Mouse (Mus musculus): ENCODE measurements around the gene Dnah6.

The Dnah6 gene

DNA sequence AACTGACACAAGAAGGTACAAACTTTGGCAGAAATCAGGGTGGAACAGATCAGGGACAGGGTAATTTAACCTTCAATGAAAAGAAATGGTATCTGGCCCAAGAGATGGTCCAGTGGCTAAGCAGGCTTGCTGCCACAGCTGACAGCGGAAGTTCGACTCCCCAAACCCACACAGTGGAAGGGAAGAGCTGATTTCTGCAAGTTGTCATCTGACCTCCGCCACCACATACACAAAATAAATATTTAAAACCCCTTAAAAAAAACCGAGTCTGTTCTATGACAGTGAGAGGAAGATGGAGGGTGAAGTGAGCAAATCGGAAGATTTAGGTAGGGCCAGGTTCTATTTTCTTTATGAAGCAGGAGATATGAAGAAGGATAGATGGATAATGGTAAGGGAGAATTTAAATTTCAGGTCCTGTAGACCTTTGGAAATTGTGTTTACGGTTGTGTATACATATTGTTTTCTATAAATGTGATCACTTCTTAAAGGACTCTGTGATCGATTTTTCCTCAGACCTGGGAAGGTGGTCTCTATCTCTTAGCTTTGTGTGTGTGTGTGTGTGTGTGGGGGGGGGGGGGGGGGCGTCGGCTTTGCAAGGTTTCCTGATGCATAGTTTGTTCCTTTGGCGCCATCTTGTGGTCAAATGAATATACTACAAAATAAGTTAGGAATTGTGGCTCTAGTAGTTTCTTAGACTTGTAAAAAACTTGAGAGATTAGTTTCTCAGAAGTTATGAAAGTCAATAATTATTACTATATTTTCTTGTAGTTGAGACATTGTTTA, 6.1 kb upstream of the Dnah6 start:
- DNase-seq: peak; percentile 36 to 54

DNA sequence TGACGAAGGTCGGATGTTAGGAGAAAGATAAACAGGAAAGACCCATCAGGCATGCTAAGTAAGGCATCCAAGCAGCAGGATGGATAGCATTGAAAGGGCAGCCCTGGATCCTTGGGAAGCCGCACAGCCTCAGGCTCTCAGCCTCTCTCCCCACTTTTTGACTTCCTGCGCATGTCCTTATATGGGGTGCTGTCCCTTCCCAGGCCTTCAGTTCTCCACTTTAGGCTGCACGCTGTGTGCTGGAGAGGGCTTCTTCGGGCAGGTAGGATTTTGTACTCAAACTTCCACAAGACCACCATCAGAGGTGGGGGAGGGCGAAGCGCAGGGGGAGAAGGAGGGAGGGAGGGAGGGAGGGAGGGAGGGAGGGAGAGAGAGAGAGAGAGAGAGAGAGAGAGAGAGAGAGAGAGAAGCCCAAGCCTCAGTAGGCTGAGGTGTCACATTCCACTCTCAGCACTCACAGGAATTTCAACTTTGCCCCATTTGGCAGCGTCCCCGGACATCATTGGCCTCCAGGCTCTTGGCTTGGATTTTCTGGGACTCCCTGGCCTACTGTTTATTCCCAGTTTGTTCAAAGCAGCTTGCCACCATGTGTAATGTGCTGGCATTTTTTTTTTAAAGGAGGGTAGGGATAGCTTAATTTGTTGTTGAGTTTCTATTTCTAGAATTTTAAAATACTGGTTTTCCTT, 1.5 kb upstream of the Dnah6 start:
- DNase-seq: peak; percentile 71 to 73

DNA sequence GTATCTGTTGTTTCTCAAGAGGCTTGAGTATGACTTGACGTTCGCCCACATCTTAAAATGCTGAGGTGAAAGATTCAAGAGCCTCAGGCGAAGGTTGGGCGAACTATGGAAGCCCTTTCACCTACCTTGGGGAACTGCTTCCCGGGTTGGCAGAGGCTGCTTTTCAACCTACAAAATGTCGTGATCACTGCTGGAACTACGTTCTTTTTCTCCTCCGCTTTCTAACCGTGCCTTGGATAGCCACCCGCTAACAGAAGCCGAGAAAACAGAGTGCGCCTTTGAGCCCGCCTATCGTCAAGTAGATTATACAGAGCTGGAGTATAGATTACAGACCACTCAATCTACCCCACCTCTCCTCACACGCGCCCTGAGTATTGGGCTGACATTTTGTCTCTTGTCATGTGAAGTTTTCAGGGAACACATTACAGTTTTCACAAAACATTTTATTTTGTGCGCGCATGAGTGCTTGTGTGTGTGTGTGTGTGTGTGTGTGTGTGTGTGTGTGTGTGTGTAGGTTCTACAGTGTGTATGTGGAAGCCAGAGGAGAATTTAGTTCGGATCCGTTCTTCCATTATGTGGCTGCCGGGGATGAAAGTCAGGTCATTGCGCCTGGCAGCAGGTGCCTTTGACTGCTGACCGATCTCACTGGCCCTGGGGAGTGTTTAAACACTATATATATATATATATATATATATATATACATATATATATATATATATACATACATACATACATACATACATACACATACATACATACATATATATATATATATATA, 696 bp upstream of the Dnah6 start:
- peak in 1 of 2 experiments; percentile 45 for DNase-seq

DNA sequence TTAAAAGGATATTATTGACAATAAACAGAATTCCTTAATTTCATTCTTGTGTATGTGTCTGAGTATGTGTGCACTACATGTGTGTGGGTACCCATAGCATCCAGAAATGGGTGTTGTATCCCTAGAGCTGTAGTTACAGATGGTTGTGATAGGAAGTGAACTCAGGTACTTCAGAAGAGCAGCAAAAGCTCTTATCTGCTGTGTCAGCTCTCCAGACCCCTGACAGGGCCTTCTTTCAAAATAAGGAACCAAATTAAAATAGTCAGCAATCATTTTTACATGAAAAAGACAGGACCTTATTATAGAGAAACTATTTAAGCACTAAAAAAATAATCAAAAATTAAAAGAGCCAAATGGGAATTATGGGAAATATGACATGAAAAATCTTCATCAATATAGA, 9.8 kb downstream of the Dnah6 start:
- no peak for DNase-seq

DNA sequence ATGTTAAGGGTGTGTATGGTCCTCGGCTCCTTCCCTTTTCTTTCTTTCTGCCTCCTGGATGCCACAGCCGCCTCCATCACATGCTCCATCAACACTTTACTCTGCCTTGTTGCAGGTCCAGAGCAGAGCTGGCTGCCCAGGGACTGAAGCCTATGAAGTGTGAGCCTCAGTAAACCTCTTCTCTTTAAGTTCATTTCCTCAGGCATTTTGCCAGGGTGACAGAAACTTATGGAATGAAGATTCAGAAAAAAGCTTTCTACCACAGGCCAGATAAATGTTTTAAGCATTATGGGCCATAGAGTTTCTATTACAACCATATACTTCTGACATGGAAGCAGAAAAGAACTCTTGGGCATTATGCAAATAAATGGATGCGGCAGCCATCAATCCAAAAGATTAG, 10.4 kb downstream of the Dnah6 start:
- DNase-seq: no peak

DNA sequence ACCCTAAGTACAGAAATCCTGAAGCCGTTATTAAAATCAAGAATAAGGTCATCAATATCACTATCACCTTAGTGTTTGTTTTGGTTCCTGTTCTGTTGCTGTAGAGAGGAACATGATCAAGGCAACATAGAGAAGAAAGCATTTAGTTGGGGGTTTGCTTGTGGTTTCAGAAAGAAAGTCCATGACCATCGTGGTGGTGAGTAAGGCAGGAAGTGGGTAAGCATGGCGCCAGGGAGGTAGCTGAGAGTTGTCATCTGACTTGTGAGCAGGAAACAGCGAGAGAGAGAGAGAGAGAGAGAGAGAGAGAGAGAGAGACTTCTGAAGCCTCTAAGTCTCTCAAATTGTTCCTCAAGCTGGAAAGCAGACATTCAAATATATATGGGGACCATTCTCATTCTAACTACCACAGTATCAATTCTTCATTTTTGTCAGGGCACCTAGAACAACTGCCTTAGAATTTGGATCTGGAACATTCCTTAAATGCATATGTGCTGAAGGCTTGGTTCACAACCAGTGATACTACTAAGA, 10.9 kb downstream of the Dnah6 start:
- no peak for DNase-seq

DNA sequence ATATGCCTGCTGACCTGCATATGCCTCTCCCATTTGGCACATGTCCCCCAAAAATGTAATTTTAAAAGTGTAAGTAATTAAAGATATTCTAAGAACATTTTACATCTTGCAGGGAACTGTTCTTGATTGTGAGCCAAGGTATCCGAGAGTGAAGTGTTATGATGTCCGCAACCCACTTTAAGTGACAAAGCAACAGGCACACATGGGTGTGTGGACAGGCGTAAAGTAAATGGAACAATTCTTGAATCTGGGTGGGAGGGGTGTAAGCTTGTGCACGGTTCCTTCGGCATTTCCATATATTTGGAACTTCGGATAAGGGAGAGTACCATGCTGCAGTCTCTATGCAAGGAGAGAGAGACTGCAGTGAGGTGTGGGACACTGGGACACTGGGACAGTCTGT, 11.9 kb downstream of the Dnah6 start:
- DNase-seq: no peak

DNA sequence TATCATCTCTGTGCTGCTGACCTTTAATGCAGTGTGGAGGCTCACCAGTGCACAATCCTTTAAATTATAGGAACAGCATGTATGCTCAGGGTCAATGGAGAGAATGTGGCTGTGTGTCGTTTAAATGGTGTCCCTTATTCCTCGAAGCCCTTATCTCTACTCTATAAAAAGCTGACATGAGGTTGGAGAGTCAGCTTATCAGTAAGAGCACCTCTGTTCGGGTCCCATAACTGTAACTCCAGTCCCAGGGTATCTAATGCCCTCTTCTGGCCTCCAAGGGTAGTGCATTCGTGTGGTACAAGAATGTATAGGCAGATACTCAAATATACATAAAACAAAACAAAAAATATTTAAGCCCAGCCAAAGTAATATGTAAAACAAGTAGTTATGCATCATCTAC, 16.5 kb downstream of the Dnah6 start:
- peak in 1 of 2 experiments; percentile 19 for DNase-seq

DNA sequence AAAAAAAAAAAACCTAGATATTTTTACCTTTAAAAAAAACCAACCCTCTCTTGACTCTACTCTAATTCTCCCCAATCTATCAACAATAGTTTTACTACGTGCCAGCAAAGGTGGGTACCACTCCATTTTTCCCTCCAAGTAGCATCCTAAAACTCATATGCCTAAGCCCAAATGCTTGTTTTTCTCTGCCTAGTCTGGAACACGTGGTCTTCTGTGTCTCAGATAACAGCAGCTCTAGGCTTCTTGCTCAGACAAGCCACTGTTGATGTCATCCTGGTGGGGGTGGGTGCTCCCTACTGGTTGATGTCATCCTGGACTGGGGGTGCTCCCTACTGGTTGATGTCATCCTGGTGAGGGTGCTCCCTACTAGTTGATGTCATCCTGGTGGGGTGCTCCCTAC, 17.7 kb downstream of the Dnah6 start:
- DNase-seq: no peak

DNA sequence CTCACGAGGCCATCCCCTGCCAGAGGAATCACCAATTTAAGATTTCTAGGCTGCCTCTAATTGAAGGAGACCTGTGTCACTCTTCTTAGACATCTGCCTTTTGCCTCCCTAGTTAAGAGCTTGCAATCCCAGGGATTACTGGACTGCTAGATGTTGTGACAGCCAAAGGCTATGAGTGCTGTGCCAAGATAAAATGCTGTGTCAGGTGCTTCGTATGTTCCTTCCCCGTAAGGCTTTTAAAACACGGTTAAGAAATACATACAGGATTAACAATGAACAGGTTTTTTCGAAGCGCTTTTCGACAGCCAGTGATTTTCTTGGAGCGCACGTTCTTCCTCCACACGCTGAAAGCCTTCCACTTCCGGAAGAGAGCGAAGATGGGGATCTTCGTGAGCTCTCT, 26.2 kb downstream of the Dnah6 start:
- DNase-seq: no peak

DNA sequence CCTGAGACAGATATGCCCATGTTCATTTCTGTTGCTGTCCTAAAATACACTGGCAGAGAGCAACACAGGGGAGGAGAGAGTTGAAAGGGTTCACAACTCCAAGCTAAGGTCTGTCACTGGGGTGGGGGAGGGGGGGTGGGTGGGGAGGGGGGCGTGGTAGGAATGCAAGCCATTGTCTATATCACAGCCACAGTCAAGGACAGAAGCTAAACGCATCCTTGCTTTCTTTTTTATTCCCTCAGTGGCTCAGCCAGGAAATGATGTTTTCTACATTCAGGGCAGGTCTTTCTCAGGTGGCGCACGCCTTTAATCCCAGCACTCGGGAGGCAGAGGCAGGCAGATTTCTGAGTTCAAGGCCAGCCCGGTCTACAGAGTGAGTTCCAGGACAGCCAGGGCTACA, 30.7 kb downstream of the Dnah6 start:
- no peak for DNase-seq

DNA sequence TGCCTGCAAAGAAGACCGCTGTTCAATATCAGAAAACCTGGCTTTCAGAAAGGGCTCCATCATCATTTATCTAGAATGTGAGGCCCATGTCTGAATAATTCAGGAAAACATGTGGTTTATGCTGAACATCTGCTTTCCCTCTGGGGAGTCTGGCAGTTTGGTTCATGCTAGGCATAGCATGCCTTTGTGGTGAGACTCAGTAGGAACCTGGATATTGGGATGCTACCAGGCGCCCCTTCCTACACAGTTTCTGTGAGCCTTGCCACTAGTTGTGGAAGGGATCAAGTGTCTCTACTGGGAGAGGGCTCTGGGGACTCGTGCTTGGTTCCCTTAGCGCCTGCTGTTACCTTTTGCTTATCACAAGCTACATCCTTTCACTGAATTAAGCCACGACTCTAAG, 37.2 kb downstream of the Dnah6 start:
- DNase-seq: no peak

DNA sequence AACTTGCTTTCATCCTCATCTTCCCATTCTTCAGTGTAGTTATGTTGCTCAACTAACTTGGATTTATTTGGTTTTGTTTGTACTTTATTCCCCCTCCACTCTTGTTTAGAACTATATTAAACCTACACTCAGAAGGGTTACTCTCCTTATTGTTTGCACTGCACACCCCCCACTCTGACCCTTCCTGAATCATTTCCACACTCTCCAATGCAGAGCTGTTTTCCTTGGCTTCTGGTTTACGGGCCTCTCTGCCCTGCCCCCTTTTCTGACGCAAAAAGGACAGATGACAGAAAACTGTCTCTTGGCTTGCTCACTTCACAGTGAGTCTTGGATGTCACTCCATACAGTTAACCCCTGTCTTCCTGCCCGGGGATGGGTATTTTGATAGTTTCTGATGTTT, 38.5 kb downstream of the Dnah6 start:
- no peak for DNase-seq

DNA sequence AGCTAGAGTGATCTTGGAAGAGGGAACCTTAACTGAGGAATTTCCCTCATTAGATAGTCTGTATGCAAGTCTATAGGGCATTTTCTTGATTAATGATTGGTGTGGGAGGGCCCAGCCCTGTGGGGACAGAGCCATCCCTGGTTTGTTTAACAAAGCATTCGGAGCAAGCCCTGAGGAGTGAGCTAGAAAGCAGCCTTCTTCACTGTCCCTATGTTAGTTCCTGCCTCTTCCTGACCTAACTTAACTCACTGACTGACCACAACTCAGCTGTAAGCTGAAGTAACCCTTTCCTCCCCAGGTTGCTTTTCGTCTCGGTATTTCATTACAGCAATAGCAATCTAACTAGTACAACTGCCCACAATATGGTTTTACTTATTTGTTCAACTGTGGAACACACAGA, 39.0 kb downstream of the Dnah6 start:
- DNase-seq: no peak

DNA sequence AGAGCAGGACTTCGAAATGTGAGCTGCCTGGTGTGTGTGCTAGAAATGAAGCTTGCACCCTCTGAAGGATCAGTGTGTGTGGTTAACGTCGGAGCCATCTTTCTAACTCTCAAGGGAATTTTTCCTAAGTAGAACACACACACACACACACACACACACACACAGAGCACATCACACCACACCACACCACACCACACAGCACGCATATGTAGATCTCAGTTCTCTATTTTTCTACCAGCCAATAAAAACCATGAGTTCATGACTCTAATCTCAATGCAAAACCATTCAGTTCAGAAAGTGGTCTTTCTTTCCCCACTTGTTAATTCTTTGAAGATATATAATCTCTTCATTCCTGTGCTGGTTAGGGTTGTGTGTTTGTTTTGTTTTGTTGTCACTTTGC, 39.4 kb downstream of the Dnah6 start:
- DNase-seq: no peak

DNA sequence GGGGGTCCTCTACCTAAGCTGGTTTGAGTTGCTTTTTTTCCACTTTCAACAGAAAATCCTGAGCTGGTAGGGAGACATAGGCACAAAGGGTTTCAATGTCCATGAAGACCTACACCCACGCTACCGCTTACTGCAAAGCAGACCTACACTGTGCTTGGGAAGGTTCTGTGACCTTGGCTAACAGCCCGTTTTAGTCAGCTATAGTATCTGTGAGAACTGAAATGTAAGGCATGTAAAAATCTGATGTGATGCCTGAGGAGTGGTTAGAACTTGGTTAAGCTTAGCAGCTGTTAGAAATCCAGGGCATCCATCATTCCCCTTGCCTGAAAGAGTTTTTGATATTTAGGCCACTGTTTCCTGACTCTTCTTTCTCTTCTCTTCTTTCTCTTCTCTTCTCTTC, 46.3 kb downstream of the Dnah6 start:
- no peak for DNase-seq

DNA sequence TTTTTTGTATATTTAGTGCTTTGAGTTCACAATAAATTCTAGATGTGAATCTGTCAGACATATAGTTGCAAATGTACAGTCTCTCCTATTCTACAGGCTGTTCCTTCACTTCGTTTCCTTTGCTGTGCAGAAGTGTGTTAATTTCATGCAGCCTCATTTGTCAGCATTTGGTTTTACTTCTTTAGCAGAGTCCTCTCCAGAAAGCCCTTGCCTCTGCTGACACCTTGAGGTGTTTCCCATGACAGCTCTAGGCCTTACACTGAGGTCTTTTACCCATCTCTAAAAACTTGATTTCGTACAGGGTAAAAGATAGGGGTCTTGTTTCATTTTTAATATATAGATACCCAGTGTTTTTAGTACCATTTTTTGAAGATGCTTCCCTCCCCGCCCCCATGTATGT, 54.2 kb downstream of the Dnah6 start:
- no peak for DNase-seq

DNA sequence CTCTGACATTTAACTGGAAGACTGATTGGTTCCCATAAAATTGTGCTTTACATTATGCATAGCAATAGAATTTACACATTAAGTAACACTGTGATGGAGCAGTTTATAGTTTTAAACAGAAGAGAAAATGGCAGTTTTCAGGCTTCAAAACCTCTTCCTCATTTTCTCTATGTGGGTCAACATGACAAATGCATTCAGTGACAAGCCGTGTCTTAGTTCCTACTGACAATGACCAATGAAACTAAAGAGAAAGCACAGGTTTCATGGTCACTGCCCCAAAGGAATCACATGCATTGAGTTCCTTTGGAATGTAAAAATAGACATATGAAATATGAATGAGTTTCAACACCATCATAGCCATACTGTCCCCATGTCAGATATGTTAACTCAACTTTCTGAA, 58.5 kb downstream of the Dnah6 start:
- DNase-seq: no peak

DNA sequence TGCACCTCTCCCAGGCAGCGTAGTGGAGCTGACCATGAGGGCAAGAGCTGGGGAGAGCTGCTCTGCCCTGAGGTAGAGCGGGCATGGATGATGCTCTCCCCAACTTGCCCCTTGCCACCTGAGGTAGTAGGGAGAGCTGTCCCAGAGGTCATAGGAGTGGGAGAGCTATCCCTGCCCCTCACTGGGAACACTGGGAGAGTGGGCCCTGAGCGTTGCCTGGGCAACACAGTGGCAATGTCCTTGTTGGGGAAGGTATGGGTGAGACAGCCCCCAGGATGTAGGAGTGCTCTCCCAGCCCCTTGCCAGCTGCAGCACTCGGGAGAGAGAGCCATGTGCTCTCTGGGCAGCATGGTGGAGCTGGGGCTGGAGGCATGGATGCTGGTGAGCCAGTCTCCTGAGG, 60.1 kb downstream of the Dnah6 start:
- no peak for DNase-seq

DNA sequence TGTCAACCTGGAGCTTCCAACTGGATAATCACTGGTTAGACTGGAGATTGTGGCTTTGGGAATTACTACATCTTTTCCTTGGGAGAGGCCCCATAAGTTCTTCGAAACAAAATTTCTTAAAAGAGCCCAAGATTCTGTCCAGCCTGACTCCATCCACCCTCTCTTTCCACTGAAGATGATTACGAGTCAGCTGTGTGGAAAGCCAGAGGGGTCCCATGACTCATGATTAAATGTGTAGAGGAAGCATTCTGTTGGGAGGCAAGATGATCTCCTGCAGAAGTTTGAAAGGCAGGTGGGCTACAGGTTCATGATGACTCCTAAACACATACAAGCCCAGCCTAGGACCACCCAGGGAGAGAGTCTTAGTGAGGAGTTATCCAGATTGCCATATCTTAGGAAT, 66.0 kb downstream of the Dnah6 start:
- no peak for DNase-seq

DNA sequence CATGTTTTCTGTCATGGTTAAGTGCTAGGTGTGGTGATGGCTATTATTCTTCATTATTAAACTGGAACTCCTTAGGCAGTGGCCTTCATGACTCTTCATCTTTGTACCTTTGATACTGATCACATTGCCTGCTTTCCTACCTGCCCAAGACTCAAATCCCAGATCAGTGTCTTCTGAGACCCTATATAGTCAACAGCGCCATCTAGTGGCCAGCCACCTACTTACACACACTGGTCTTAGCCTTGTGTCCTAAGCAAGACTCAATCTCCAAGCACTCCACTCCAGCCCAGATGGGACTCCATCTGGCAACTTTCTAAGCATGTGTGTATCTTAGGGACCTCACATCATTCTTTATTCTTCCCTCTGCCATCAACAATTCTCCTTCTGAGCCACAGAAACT, 67.8 kb downstream of the Dnah6 start:
- peak; percentile 92 to 96 for DNase-seq

DNA sequence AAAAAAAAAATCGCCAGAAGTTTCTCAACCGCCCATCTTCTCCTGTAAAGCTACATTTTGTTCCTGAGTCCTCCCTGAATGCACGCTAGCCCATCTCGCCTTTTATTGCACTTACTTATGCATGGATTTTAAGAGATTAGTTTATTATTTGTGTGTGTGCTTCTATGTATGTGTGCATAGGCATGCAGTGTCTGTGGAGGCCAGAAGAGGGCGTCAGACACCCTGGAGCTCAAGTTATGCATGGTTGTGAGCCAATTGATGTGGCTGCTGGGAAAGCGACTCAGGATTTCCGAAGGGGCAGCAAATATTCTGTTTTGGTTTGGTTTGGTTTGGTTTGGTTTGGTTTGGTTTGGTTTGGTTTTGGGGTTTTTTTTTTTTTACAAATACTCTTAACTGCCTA, 78.0 kb downstream of the Dnah6 start:
- DNase-seq: no peak

DNA sequence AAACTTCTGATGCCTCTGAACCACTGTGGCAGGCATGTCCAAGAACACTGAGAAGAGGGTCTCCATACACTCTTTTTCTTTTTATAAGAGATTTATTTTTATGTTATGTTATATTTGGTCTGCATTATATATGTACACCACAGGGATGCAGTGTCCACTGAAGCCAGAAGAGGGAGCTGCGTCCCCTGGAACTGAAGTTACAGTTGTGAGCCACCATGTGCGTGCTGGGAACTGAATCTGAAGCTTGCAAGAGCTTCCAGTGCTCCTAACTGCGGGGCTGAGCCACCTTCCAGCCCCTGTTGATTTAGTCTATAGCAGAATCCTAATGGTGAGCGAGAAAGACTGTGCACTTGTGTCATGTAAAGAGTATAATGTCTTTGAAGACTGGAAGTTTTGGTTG, 78.7 kb downstream of the Dnah6 start:
- no peak for DNase-seq

DNA sequence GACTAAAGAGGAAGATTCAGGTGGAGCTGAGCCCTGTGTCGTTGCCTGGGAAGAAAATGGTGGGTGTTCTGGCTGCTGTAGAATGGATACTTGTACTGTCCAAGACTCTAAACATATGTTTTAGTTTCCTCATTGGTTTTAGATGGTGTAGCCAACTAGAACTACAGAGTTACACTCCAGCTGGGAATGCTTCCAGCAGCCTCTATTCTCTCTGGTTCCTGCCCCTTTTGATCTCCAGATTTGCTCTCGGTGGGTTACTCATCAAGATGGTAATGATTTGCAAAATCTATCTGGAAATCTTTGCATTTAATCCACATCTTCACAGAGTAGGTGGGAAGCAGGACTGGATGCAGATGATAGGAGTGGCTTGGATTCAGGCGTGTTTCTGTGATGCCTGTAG, 80.6 kb downstream of the Dnah6 start:
- DNase-seq: no peak
